10 mouse cellular contexts compared by ENCODE assay signal in the genomic region with DNA sequence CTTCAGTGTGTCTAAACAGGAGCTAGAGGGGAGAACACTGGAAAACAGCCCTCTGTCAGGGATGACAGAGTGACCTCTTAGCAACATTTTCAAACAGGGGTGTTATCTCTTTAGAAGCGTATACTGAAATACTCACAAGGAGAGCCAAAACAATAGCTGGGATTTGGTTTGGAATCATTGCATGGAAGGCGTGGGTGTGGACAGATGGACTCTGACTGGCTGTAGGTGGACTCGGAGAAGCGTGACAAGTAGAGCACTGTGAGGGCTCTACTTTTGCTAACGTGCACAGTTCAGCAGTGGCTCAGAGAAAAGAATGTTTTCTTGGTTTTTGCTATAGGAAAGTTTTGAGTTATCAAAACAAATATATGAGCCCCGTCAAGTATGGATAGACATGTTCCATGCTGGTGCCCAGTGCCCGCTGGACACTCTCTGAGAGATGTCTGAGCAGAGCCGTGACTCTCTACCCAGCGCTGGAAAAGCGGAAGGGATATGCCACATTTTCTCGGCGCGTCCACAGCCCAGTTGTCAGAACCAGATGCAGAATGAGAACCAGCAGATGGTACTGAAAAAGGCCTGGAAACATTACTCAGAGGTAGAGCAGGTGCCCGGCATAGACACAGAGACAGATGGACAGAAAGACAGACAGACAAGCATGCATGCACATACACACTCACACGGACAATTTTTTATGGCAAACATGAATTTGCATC.
A peak's percentile ranks its signal among the peaks of the same experiment; 100 is the strongest.
DNase-seq lines count a peak whose midpoint lies in the region; ATAC-seq and TF ChIP-seq lines count a peak whose summit lies in the region.
"Had no signal": no experiment of that assay in that cellular context is flagged by ENCODE, and none has a peak within 500 bp of the region (broad histone marks: within the 10 kb centered on the region; RNA-seq: fewer than 3 reads in every experiment).

No protein-coding gene starts in this region.

- 77% methylated on average over 15 of the region's 15 CpGs for WGBS in lung, adult 2 months
- WGBS in embryonic facial prominence, embryonic 13.5 days: 81% methylated on average over 15 of the region's 15 CpGs
- 79% methylated on average over 15 of the region's 15 CpGs for WGBS in limb, embryonic 12.5 days
- WGBS in forebrain, embryonic 14.5 days: 85% methylated on average over 15 of the region's 15 CpGs

- H3K4me1 ChIP-seq in lung, adult 2 months (ENCODE audit: control insufficient read depth, insufficient read depth, low read length): no peaks in the 10 kb centered on the region
- H3K4me1 ChIP-seq in embryonic facial prominence, embryonic 13.5 days: peaks cover 50% of the 10 kb centered on the region
- H3K4me1 ChIP-seq in limb, embryonic 12.5 days (replicated peaks): peaks cover 80% of the 10 kb centered on the region
- peaks cover 2% of the 10 kb centered on the region for H3K4me1 ChIP-seq in forebrain, embryonic 14.5 days (ENCODE audit: control insufficient read depth, insufficient read depth, low read length)

- TF ChIP-seq POLR2A in lung, adult 2 months (IDR thresholded peaks at IDR 0.05; ENCODE audit: borderline replicate concordance, extremely low read depth, low read depth, low read length): no peak

- DNase-seq in frontal cortex, adult 2 months (ENCODE audit: extremely low spot score in 1 of 2, low spot score in 1 of 2): peak; percentile 50 to 78
- no peak for DNase-seq in frontal cortex, postnatal 14 days (ENCODE audit: low spot score in 2 of 2)
- no peak for DNase-seq in lung, adult 2 months
- no peak for DNase-seq in lung, postnatal 25 days (ENCODE audit: low spot score)
- DNase-seq in forebrain, embryonic 14.5 days (ENCODE audit: low spot score): no peak
- DNase-seq in adrenal gland, postnatal 14 days: no peak
- DNase-seq: kidney, adult 18-20 months had no signal

- H3K27me3 ChIP-seq in embryonic facial prominence, embryonic 13.5 days: peaks cover 4% of the 10 kb centered on the region; the same call in 1 of the 2 replicates
- peaks cover 49% of the 10 kb centered on the region for H3K27me3 ChIP-seq in limb, embryonic 12.5 days
- H3K27me3 ChIP-seq in forebrain, embryonic 14.5 days (replicated peaks; ENCODE audit: control insufficient read depth, insufficient read depth, low read length): no peaks in the 10 kb centered on the region
- H3K27me3 ChIP-seq: embryonic facial prominence, embryonic 12.5 days had no signal

- 0 out of 2 replicates have a peak overlapping the region, but pooled peaks have one; percentile 44 for H3K9ac ChIP-seq in embryonic facial prominence, embryonic 13.5 days
- no peak overlapping the region for H3K9ac ChIP-seq in limb, embryonic 12.5 days (replicated peaks)
- H3K9ac ChIP-seq in forebrain, embryonic 14.5 days (ENCODE audit: low read length): no peak overlapping the region
- H3K9ac ChIP-seq: embryonic facial prominence, embryonic 12.5 days had no signal

- H3K9me3 ChIP-seq in embryonic facial prominence, embryonic 13.5 days: no peaks in the 10 kb centered on the region
- H3K9me3 ChIP-seq in limb, embryonic 12.5 days: no peaks in the 10 kb centered on the region
- H3K9me3 ChIP-seq in forebrain, embryonic 14.5 days (replicated peaks; ENCODE audit: control insufficient read depth, low read length): no peaks in the 10 kb centered on the region
- H3K9me3 ChIP-seq: embryonic facial prominence, embryonic 12.5 days had no signal

- H3K4me3 ChIP-seq in lung, adult 2 months (replicated peaks; ENCODE audit: extremely low read depth, low read depth, low read length): peak overlapping the region; percentile 48
- H3K4me3 ChIP-seq in embryonic facial prominence, embryonic 13.5 days: no peak overlapping the region
- H3K4me3 ChIP-seq in limb, embryonic 12.5 days (replicated peaks): no peak overlapping the region
- H3K4me3 ChIP-seq in forebrain, embryonic 14.5 days (ENCODE audit: low read depth, low read length): no peak overlapping the region
- H3K4me3 ChIP-seq: embryonic facial prominence, embryonic 12.5 days had no signal

- no peak overlapping the region for H3K4me2 ChIP-seq in embryonic facial prominence, embryonic 13.5 days
- peak overlapping the region; percentile 28; the same call in 1 of the 2 replicates for H3K4me2 ChIP-seq in limb, embryonic 12.5 days
- no peak overlapping the region for H3K4me2 ChIP-seq in forebrain, embryonic 14.5 days (ENCODE audit: low read length)

- no peak for TF ChIP-seq CTCF in lung, adult 2 months (IDR thresholded peaks at IDR 0.05; ENCODE audit: insufficient read depth, low read length)

- no peaks in the 10 kb centered on the region for H3K36me3 ChIP-seq in embryonic facial prominence, embryonic 13.5 days
- H3K36me3 ChIP-seq in limb, embryonic 12.5 days: no peaks in the 10 kb centered on the region
- H3K36me3 ChIP-seq in forebrain, embryonic 14.5 days (ENCODE audit: control insufficient read depth, insufficient read depth, low read length): no peaks in the 10 kb centered on the region
- H3K36me3 ChIP-seq: embryonic facial prominence, embryonic 12.5 days had no signal

- no peak overlapping the region for H3K27ac ChIP-seq in embryonic facial prominence, embryonic 13.5 days
- H3K27ac ChIP-seq in limb, embryonic 12.5 days: no peak overlapping the region
- no peak overlapping the region for H3K27ac ChIP-seq in forebrain, embryonic 14.5 days (ENCODE audit: low read depth, low read length)
- H3K27ac ChIP-seq: embryonic facial prominence, embryonic 12.5 days had no signal

- ATAC-seq in embryonic facial prominence, embryonic 13.5 days (ENCODE audit: insufficient number of reproducible peaks, insufficient read depth, low FRiP score, low TSS enrichment, low read depth): no peak
- no peak for ATAC-seq in limb, embryonic 12.5 days (ENCODE audit: insufficient number of reproducible peaks, insufficient read depth, low FRiP score, low TSS enrichment, low read depth)
- no peak for ATAC-seq in forebrain, embryonic 14.5 days

Comparison
In these comparisons a context has a peak if more than half of its experiments do, and no peak if none do; other contexts are left out.
1. DNase-seq: peak in frontal cortex, adult 2 months (2 of 2); none in frontal cortex, postnatal 14 days (0 of 2), lung, adult 2 months (single experiment), lung, postnatal 25 days (single experiment), forebrain, embryonic 14.5 days (single experiment) and adrenal gland, postnatal 14 days (single experiment).